Mouse (Mus musculus): ENCODE data around the gene St6galnac3. TPM values are rescaled to one million over a fixed set of nuclear protein-coding genes. Genes with fewer than 3 reads are reported as not detected.

Gene St6galnac3
- polyA plus RNA-seq, 1 experiment from 2014 or later, result 34.4 TPM

DNA sequence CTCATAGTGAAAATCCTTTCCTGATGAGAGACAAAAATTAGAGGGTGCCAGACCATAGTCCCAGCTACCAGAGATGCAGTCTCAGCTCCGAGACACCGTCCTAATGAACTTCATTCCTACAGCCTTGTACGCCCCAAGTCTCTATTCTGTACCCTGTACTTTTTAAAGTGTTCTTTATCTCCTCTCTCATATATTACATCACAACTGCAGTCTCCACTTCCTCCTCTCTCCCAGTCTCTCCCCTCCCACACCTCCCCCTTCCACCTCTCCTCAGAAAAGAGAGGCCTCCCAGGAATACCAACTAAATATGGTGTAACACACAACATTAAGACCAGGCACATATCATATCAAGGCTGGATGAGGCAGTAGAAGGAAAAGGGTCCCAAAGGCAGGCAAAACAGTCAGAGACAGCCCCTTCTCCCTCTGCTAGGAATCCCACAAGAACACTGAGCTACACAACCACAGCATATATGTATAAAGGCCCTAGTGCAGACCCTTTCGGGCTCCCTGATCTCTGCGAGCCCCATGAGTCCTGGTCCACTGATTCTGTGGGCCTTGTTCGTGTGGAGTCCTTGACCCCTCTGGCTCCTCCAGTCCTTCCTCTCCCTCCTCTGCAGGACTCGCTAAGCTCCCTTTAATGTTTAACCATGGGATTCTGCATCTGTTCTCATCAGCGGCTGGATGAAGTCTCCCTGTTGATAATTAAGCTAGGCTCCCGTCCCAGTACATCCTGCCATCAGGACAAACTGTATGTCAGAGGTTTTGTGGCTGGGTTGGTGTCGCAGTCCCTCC lies 502.2 kb downstream of the St6galnac3 start:
- Histone ChIP-seq H3K27me3 (ENCODE audit: insufficient read depth, low read length) (no peaks in the 10 kb centered on the region), H3K9ac (ENCODE audit: low read depth, low read length) (no peak overlapping the region), H3K4me2 (ENCODE audit: low read length) (no peak overlapping the region), H3K4me1 (replicated peaks; ENCODE audit: insufficient read depth, low read length) (no peaks in the 10 kb centered on the region), H3K9me3 (replicated peaks; ENCODE audit: low read length) (no peaks in the 10 kb centered on the region), H3K27ac (0 out of 2 replicates have a peak overlapping the region, but pooled peaks have one; percentile 6), H3K36me3 (ENCODE audit: insufficient read depth, low read length) (no peaks in the 10 kb centered on the region), H3K4me3 (replicated peaks; ENCODE audit: low read depth, low read length) (no peak overlapping the region)
- WGBS, result 60% methylated on average over 10 of the region's 10 CpGs
- TF ChIP-seq CTCF (IDR thresholded peaks at IDR 0.05; ENCODE audit: low read depth), result no peak
- DNase-seq (ENCODE audit: low spot score) (peak; percentile 54), ATAC-seq (replicated peaks; ENCODE audit: low FRiP score, low read depth) (peak; percentile 78)

DNA sequence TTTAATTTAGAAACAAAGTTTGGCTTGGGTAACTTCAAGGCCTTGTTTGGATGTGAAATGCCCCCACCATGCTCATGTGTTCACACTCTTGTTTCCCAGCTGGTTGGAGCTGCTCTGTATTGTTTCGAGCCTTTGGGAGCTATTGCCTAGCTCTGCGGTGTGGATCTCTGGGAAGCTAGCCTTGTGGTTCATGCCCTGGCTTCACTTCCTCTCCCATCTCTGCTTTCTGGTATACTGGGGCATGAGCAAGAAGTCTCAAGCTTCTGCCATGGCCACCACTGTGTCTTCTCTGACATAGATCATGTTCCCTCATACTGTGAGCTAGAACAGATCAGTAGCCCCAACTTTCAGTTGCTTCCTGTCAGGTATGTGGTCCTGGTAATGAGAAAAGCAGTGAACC lies 505.6 kb downstream of the St6galnac3 start:
- 94% methylated on average over 2 of the region's 2 CpGs for WGBS

DNA sequence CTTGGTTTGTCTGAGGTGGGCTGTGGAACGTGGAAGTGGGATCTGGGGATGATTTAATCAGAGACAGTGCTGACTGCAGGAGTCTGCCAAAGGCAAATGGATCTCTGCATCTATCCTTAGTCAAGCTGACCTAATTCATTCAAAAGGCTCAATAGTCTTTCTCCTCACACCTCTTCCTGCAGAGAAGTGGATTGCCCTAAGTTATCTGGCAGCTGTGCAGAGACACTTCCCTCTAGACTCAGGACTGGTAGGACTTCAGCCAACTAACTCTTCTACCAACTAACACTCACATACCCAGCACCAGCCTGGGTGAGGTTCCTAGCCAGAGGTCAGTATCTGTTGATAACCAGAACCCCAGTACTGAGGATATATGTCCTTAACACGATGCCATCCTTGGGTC lies 516.8 kb downstream of the St6galnac3 start:
- H3K9ac ChIP-seq (ENCODE audit: low read depth, low read length), result no peak overlapping the region
- H3K4me2 ChIP-seq (ENCODE audit: low read length), result no peak overlapping the region
- H3K36me3 ChIP-seq (ENCODE audit: insufficient read depth, low read length), result no peaks in the 10 kb centered on the region
- H3K9me3 ChIP-seq (replicated peaks; ENCODE audit: low read length), result no peaks in the 10 kb centered on the region
- H3K4me3 ChIP-seq (replicated peaks; ENCODE audit: low read depth, low read length), result no peak overlapping the region
- H3K4me1 ChIP-seq (replicated peaks; ENCODE audit: insufficient read depth, low read length), result no peaks in the 10 kb centered on the region
- DNase-seq (ENCODE audit: low spot score) (no peak), ATAC-seq (replicated peaks; ENCODE audit: low FRiP score, low read depth) (no peak)
- no peak for TF ChIP-seq CTCF (IDR thresholded peaks at IDR 0.05; ENCODE audit: low read depth)
- H3K27ac ChIP-seq, result no peak overlapping the region
- H3K27me3 ChIP-seq (ENCODE audit: insufficient read depth, low read length), result no peaks in the 10 kb centered on the region
- 76% methylated on average over 2 of the region's 2 CpGs for WGBS

More for the DNA sequence above, 505.6 kb downstream of the St6galnac3 start:
- no peaks in the 10 kb centered on the region for H3K9me3 ChIP-seq (replicated peaks; ENCODE audit: low read length)
- H3K27ac ChIP-seq, result no peak overlapping the region
- DNase-seq (ENCODE audit: low spot score) (no peak), ATAC-seq (replicated peaks; ENCODE audit: low FRiP score, low read depth) (no peak)
- H3K4me3 ChIP-seq (replicated peaks; ENCODE audit: low read depth, low read length), result no peak overlapping the region
- no peak overlapping the region for H3K4me2 ChIP-seq (ENCODE audit: low read length)
- H3K36me3 ChIP-seq (ENCODE audit: insufficient read depth, low read length), result no peaks in the 10 kb centered on the region
- H3K4me1 ChIP-seq (replicated peaks; ENCODE audit: insufficient read depth, low read length), result no peaks in the 10 kb centered on the region
- H3K9ac ChIP-seq (ENCODE audit: low read depth, low read length), result no peak overlapping the region
- no peak for TF ChIP-seq CTCF (IDR thresholded peaks at IDR 0.05; ENCODE audit: low read depth)
- H3K27me3 ChIP-seq (ENCODE audit: insufficient read depth, low read length), result no peaks in the 10 kb centered on the region

DNA sequence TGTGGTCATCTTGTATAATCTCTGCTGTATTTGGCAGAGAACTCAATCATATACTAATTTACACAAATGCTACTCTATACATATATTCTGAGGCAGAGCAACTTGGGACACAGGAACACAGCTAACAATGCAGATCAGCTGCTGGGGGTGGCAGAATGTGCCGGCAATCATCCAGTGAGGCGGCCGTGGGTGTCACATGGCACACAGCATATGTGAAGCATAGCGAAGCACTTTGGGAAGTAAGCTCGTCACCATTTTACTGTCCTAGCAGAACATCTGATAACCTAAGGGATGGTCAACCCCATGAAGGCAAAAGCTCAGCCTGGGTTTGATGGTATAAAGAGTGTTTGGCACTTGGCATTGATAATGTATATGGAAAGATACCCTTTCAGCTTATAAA lies 520.9 kb downstream of the St6galnac3 start:
- no peak overlapping the region for H3K27ac ChIP-seq
- WGBS, result 92% methylated on average over 5 of the region's 5 CpGs
- H3K4me1 ChIP-seq (replicated peaks; ENCODE audit: insufficient read depth, low read length), result no peaks in the 10 kb centered on the region
- ATAC-seq (replicated peaks; ENCODE audit: low FRiP score, low read depth) (no peak), DNase-seq (ENCODE audit: low spot score) (no peak)
- no peak overlapping the region for H3K4me3 ChIP-seq (replicated peaks; ENCODE audit: low read depth, low read length)
- no peaks in the 10 kb centered on the region for H3K27me3 ChIP-seq (ENCODE audit: insufficient read depth, low read length)
- no peaks in the 10 kb centered on the region for H3K36me3 ChIP-seq (ENCODE audit: insufficient read depth, low read length)
- H3K9ac ChIP-seq (ENCODE audit: low read depth, low read length), result no peak overlapping the region
- no peaks in the 10 kb centered on the region for H3K9me3 ChIP-seq (replicated peaks; ENCODE audit: low read length)
- H3K4me2 ChIP-seq (ENCODE audit: low read length), result no peak overlapping the region
- no peak for TF ChIP-seq CTCF (IDR thresholded peaks at IDR 0.05; ENCODE audit: low read depth)

DNA sequence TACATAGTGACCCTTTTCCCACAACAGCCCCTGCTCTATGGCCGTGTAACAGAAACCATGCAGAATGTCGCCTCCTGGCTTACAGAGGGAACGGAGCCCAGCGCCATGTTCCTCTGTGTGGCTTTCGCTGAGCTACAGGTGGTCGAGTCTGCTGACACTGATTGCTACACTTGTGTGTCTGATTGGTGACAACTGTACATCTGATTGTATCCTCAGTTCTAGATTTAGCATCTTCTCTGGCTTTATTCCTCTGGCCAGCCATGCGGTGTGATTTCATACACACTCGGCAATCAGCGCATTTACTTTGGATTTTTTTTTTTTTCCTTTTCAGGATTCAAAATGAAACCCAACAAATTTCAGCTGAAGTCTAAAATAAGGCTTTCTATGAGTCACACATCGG lies 523.1 kb downstream of the St6galnac3 start:
- no peak overlapping the region for H3K27ac ChIP-seq
- no peaks in the 10 kb centered on the region for H3K4me1 ChIP-seq (replicated peaks; ENCODE audit: insufficient read depth, low read length)
- no peak overlapping the region for H3K9ac ChIP-seq (ENCODE audit: low read depth, low read length)
- no peaks in the 10 kb centered on the region for H3K27me3 ChIP-seq (ENCODE audit: insufficient read depth, low read length)
- 94% methylated on average over 10 of the region's 10 CpGs for WGBS
- TF ChIP-seq CTCF (IDR thresholded peaks at IDR 0.05; ENCODE audit: low read depth), result no peak
- H3K4me2 ChIP-seq (ENCODE audit: low read length), result no peak overlapping the region
- DNase-seq (ENCODE audit: low spot score), result no peak
- H3K9me3 ChIP-seq (replicated peaks; ENCODE audit: low read length), result no peaks in the 10 kb centered on the region
- H3K36me3 ChIP-seq (ENCODE audit: insufficient read depth, low read length), result no peaks in the 10 kb centered on the region
- H3K4me3 ChIP-seq (replicated peaks; ENCODE audit: low read depth, low read length), result no peak overlapping the region
- ATAC-seq (replicated peaks; ENCODE audit: low FRiP score, low read depth), result no peak

DNA sequence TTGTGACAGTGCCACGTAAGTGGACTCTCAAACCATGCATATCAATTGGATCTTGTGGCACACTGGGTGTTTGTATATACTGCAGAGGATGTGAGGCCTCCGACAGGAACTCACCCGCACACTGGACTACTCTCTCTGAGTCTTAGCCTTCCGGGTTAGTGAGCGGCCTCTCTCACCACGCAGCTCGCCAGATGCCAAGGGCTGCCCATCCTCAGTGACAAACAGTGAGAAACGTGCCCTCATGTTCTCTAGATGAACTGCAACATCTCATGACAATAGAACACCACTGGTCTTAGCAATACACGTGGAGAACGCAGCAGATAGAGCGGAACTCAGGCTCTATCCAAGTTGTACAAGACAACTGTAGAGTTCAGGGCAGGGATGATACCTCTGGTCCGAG lies 524.2 kb downstream of the St6galnac3 start:
- no peak overlapping the region for H3K9ac ChIP-seq (ENCODE audit: low read depth, low read length)
- no peak overlapping the region for H3K4me2 ChIP-seq (ENCODE audit: low read length)
- H3K27ac ChIP-seq, result no peak overlapping the region
- TF ChIP-seq CTCF (IDR thresholded peaks at IDR 0.05; ENCODE audit: low read depth), result no peak
- 92% methylated on average over 12 of the region's 12 CpGs for WGBS
- DNase-seq (ENCODE audit: low spot score), result no peak
- H3K4me1 ChIP-seq (replicated peaks; ENCODE audit: insufficient read depth, low read length), result no peaks in the 10 kb centered on the region
- H3K27me3 ChIP-seq (ENCODE audit: insufficient read depth, low read length), result no peaks in the 10 kb centered on the region
- H3K4me3 ChIP-seq (replicated peaks; ENCODE audit: low read depth, low read length), result no peak overlapping the region
- H3K36me3 ChIP-seq (ENCODE audit: insufficient read depth, low read length), result no peaks in the 10 kb centered on the region
- H3K9me3 ChIP-seq (replicated peaks; ENCODE audit: low read length), result no peaks in the 10 kb centered on the region
- ATAC-seq (replicated peaks; ENCODE audit: low FRiP score, low read depth), result no peak

All from kidney, postnatal 0 days (tissue).